Mouse (Mus musculus): ENCODE results near the gene Gm45062.

The Gm45062 gene

GRCm38 (mm10) chr6:8259004-8259666 is at the start of gene Gm45062, which contains the start of the genes Rpa3 and Umad1:
Gene Gm45062, plus strand, starts transcription at chr6:8259450.
Gene Rpa3, minus strand, starts transcription at chr6:8259173.
Gene Umad1, plus strand, starts transcription at chr6:8259288.
- DNase-seq (ENCODE audit: low spot score), result peak; percentile 98

- no peak for DNase-seq (ENCODE audit: low spot score)
These were observed 49.4 kb upstream of the Gm45062 start for GRCm38 (mm10) chr6:8209866-8210186.

GRCm38 (mm10) chr6:8210661-8211060 is 48.6 kb upstream of the Gm45062 start:
- DNase-seq (ENCODE audit: low spot score), result peak; percentile 8

GRCm38 (mm10) chr6:8227035-8227434 is 32.2 kb upstream of the Gm45062 start:
- no peak for DNase-seq (ENCODE audit: low spot score)

- no peak for DNase-seq (ENCODE audit: low spot score)
These were observed 30.7 kb upstream of the Gm45062 start for GRCm38 (mm10) chr6:8228596-8228995.

- DNase-seq (ENCODE audit: low spot score), result no peak
These were observed 934 bp upstream of the Gm45062 start for GRCm38 (mm10) chr6:8258316-8258715.

GRCm38 (mm10) chr6:8259667-8260044 is 406 bp downstream of the Gm45062 start:
- no peak for DNase-seq (ENCODE audit: low spot score)

- no peak for DNase-seq (ENCODE audit: low spot score)
These were observed 11.8 kb downstream of the Gm45062 start for GRCm38 (mm10) chr6:8271047-8271446.

- peak; percentile 73 for DNase-seq (ENCODE audit: low spot score)
These were observed 15.3 kb downstream of the Gm45062 start for GRCm38 (mm10) chr6:8274387-8275054.

- peak; percentile 68 for DNase-seq (ENCODE audit: low spot score)
These were observed 15.8 kb downstream of the Gm45062 start for GRCm38 (mm10) chr6:8275098-8275497.

- DNase-seq (ENCODE audit: low spot score), result no peak
These were observed 17.2 kb downstream of the Gm45062 start for GRCm38 (mm10) chr6:8276431-8276830.

GRCm38 (mm10) chr6:8278426-8279002 is 19.3 kb downstream of the Gm45062 start:
- DNase-seq (ENCODE audit: low spot score), result no peak

GRCm38 (mm10) chr6:8283255-8283654 is 24.0 kb downstream of the Gm45062 start:
- DNase-seq (ENCODE audit: low spot score), result no peak

GRCm38 (mm10) chr6:8285401-8285960 is 26.2 kb downstream of the Gm45062 start:
- DNase-seq (ENCODE audit: low spot score), result no peak

GRCm38 (mm10) chr6:8286146-8286545 is 26.9 kb downstream of the Gm45062 start:
- DNase-seq (ENCODE audit: low spot score), result no peak

GRCm38 (mm10) chr6:8288755-8289580 is 29.7 kb downstream of the Gm45062 start:
- no peak for DNase-seq (ENCODE audit: low spot score)

- peak; percentile 9 for DNase-seq (ENCODE audit: low spot score)
These were observed 35.0 kb downstream of the Gm45062 start for GRCm38 (mm10) chr6:8294048-8294784.

- DNase-seq (ENCODE audit: low spot score), result no peak
These were observed 40.0 kb downstream of the Gm45062 start for GRCm38 (mm10) chr6:8299066-8299863.

- DNase-seq (ENCODE audit: low spot score), result no peak
These were observed 48.9 kb downstream of the Gm45062 start for GRCm38 (mm10) chr6:8307878-8308775.

- no peak for DNase-seq (ENCODE audit: low spot score)
These were observed 53.3 kb downstream of the Gm45062 start for GRCm38 (mm10) chr6:8312554-8312953.
